In the genomic region with DNA sequence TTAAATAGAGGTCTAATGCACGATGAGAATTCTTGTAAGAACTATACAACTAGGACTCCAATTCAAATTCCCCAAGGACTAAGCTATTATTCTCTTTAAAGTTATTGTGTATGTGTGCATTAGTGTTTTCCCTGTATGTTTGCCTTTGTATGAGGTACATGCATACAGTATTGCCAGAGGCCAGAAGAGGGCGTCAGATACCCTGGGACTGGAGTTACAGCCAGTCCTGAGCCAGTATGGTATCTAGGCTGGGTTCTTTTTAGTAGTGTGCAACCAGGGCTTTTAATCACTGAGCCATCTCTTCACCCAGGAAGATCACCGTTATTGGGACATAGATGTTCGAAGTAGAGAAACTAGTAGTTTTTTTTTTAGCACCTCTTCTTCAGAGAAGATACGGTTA, we compare ENCODE assay signal across 9 mouse cellular contexts.
DNase-seq lines count a peak whose midpoint lies in the region; ATAC-seq and TF ChIP-seq lines count a peak whose summit lies in the region.
"Had no signal": no experiment of that assay in that cellular context is flagged by ENCODE, and none has a peak within 500 bp of the region (broad histone marks: within the 10 kb centered on the region; RNA-seq: fewer than 3 reads in every experiment).

No protein-coding gene starts in this region.

- no peaks in the 10 kb centered on the region for H3K27me3 ChIP-seq in lung, postnatal 0 days (replicated peaks; ENCODE audit: insufficient read depth, low read length)
- 0 out of 2 replicates have a peak, but pooled peaks cover 6% of the 10 kb centered on the region for H3K27me3 ChIP-seq in limb, embryonic 10.5 days (ENCODE audit: low read depth, poor library complexity, severe bottlenecking)

- no peak overlapping the region for H3K9ac ChIP-seq in lung, postnatal 0 days (replicated peaks; ENCODE audit: low read depth)

- no peak overlapping the region for H3K4me2 ChIP-seq in lung, postnatal 0 days (replicated peaks; ENCODE audit: low read depth, low read length)

- TF ChIP-seq CTCF in lung, postnatal 0 days (IDR thresholded peaks at IDR 0.05), result peak; percentile 54

- no peaks in the 10 kb centered on the region for H3K9me3 ChIP-seq in lung, postnatal 0 days (ENCODE audit: low read length)
- H3K9me3 ChIP-seq in limb, embryonic 10.5 days (replicated peaks), result no peaks in the 10 kb centered on the region

- WGBS in lung, postnatal 0 days, result 59% methylated on average over 5 of the region's 5 CpGs
- WGBS in limb, embryonic 10.5 days, result 62% methylated on average over 5 of the region's 5 CpGs

- H3K4me3 ChIP-seq in lung, postnatal 0 days (ENCODE audit: low read depth, low read length), result no peak overlapping the region
- no peak overlapping the region for H3K4me3 ChIP-seq in limb, embryonic 10.5 days

- H3K36me3 ChIP-seq in lung, postnatal 0 days (ENCODE audit: insufficient read depth, low read length), result no peaks in the 10 kb centered on the region
- no peaks in the 10 kb centered on the region for H3K36me3 ChIP-seq in limb, embryonic 10.5 days

- no peak overlapping the region for H3K27ac ChIP-seq in lung, postnatal 0 days (ENCODE audit: low read length)
- H3K27ac ChIP-seq in limb, embryonic 10.5 days, result no peak overlapping the region

- no peaks in the 10 kb centered on the region for H3K4me1 ChIP-seq in lung, postnatal 0 days (ENCODE audit: insufficient read depth, low read depth, low read length)
- H3K4me1 ChIP-seq in limb, embryonic 10.5 days, result no peaks in the 10 kb centered on the region

- intact Hi-C loops in heart, postnatal 36 days (cut with DNase I), result loop anchor here (10.0 kb wide), 3 partner anchors 210 to 1180 kb away; no protein-coding TSS in a partner anchor

- DNase-seq in heart, adult 8-10 months (ENCODE audit: low spot score), result peak; percentile 4
- DNase-seq in heart, postnatal 36 days, result no peak
- no peak for DNase-seq in lung, postnatal 0 days (ENCODE audit: low spot score)
- no peak for DNase-seq in lung, postnatal 25 days (ENCODE audit: low spot score)
- DNase-seq in ZHBTc4 (ENCODE audit: low read depth, low spot score), result peak; percentile 53
- peak; percentile 40 for DNase-seq in limb, embryonic 10.5 days (ENCODE audit: low spot score)
- no peak for DNase-seq in spleen, postnatal 10 days (ENCODE audit: low spot score in 2 of 2)
- no peak for DNase-seq in ovary, postnatal 10 days (ENCODE audit: low spot score)
- DNase-seq: cerebellum, adult 9-10 months had no signal

- TF ChIP-seq EP300 in lung, postnatal 0 days (IDR thresholded peaks at IDR 0.05), result no peak

- ATAC-seq in lung, postnatal 0 days, result no peak

Comparison
In these comparisons a context has a peak if more than half of its experiments do, and no peak if none do; other contexts are left out.
1. DNase-seq: peak in heart, adult 8-10 months (single experiment), ZHBTc4 (single experiment) and limb, embryonic 10.5 days (single experiment); none in heart, postnatal 36 days (0 of 2), lung, postnatal 0 days (single experiment), lung, postnatal 25 days (single experiment), spleen, postnatal 10 days (0 of 2) and ovary, postnatal 10 days (single experiment).